Mouse (Mus musculus): ENCODE data around the gene Tmem91.

Tmem91 gene

DNA sequence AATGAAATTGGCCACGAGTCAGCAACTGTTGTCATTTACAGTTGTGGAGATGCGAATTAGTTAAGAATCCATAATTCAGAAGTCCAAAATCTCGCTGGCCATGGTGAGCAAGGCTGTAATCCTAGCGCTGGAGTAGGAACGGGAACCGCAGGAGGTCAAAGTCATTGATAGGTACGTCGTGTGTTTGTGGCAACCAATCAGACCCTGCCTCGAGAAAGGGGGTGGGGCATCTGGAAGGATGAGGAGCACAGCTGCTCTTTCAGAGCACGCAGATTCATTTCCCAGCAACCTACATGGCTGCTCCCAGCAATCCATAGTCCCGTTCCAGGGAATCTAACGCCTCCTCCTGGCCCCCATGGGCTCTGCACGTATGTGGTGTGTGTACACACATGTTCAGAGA lies 24.9 kb upstream of the Tmem91 start:
- no peak for DNase-seq (ENCODE audit: low read depth, low spot score)

DNA sequence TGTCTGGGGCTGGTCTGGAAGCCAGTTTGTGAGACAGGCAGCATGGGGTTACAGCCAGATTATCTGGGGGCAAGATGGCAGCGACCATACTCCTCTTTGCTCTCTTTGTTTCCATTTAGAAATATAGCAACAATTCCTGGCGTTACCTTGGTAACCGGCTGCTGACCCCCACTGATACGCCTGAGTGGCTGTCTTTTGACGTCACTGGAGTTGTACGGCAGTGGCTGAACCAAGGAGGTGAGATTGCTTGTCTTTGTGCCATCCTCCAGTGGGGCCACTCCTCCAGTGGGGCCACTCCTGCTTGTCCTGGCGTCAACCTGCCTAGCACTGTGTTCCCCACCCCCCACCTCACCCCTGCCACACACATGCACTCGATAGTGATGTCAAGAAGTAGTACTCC lies 19.1 kb upstream of the Tmem91 start:
- DNase-seq (ENCODE audit: low read depth, low spot score) = no peak

DNA sequence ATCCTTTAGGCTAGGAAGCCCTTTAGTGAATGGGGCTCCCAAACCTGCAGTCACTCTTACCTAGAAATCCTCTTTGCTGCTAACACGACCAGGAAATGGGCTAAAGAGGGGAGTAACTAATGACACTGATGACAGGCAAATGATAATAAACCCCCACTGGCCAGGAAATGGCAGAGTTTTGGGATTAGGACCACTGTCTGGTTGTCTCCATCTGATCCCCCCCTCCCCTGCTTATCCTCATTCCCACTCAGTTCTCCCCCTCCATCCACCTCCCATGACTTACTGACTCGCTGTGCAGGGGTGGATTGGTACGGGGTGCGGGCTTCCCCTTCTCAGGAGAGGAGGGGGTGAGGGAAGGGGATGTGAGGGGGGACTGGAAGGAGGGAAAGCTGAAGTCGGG lies 15.1 kb upstream of the Tmem91 start:
- no peak for DNase-seq (ENCODE audit: low read depth, low spot score)

DNA sequence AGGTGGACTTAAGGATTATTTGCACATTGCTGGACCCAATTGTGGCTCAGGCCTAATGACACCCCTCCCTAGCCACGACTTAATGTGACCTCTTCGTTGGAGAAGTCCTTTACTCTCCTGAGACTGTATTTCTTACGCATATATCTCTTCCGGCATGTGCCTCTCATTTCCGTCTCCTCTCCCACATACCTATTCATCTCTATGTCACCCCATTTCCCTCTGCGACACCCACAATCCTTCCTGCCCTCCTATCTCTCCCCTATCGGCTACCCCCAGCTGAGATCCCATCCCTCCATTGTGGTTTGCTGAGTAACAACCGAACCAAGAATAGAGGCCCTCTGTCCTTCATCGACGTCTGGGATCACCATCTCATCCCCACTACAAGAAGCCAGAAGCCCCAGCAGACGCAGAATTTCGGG lies 14.6 kb upstream of the Tmem91 start:
- no peak for DNase-seq (ENCODE audit: low read depth, low spot score)

DNA sequence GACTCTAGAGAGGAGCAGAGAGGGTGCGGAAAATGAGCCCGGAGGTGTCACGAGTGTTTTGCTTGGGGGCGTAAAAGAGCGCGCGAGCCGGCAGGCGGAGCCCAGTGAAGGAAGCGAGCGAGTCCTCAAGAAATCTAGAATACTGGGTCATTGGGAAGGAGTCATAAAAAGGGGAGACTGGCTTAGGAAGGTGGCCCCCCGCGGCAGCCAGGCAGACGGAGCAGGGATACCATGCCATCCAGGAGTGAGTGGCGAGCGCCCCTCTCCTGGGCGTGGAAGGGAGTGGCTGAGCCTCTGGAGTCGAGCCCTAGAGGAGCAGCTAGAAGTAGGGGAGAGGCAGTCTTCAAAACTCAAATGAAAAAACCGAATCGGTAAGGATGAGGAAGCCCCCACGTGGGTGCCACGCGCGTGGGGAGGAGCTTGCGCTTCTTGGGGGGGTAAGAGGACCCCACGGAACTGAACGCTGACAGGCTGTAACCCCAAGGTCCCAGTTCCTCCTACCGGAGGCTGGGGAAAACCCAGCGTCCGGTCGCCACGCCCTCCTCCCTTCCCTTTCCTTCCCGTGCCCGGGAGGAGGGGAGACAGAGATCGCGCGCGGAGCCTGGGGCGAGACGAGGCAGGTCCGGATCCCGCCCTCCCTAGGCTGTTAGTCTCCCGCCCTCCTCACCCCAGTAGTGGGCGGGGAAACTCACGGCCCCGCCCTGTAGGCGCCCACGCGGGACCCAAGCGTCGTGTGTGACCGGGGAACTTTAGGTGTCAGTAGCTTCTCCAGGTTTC lies 14.0 kb upstream of the Tmem91 start:
- DNase-seq (ENCODE audit: low read depth, low spot score) = peak; percentile 70

DNA sequence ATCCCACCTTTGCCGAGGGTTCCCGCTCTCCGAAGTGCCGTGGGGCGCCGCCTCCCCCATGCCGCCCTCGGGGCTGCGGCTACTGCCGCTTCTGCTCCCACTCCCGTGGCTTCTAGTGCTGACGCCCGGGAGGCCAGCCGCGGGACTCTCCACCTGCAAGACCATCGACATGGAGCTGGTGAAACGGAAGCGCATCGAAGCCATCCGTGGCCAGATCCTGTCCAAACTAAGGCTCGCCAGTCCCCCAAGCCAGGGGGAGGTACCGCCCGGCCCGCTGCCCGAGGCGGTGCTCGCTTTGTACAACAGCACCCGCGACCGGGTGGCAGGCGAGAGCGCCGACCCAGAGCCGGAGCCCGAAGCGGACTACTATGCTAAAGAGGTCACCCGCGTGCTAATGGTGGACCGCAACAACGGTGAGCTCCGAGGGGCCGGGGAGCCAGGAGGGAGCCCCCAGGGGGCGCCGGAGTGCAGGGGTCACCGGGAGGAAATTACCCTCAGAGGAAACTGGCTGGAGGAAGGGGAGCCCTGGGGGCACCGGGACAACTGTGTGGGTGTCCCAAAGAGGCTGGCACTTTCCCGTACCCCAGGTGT lies 12.9 kb upstream of the Tmem91 start:
- DNase-seq (ENCODE audit: low read depth, low spot score) = peak; percentile 30

DNA sequence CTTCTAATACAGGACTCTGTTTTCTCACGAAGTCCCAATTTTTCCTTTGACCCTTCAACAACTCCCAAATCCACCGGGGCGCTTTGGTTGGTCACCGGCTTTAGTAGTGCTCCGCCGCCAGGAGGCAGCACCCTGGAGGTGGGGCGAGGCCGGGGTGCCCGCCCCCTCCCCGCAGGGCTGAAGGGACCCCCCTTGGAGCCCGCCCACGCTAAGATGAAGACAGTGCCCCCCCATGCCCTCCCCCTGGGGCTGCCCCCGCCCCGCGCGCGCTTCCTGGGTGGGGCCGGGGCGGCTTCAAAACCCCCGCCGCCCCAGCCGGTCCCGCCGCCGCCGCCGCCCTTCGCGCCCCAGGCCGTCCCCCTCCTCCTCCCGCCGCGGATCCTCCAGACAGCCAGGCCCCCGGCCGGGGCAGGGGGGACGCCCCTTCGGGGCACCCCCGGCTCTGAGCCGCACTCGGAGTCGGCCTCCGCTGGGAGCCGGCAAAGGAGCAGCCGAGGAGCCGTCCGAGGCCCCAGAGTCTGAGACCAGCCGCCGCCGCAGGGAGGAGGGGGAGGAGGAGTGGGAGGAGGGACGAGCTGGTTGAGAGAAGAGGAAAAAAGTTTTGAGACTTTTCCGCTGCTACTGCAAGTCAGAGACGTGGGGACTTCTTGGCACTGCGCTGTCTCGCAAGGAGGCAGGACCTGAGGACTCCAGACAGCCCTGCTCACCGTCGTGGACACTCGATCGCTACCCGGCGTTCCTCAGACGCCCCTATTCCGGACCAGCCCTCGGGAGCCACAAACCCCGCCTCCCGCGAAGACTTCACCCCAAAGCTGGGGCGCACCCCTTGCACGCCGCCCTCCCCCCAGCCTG lies 11.9 kb upstream of the Tmem91 start, which contains the start of gene Tgfb1:
Gene Tgfb1, plus strand, starts transcription at position 323 of the 852 bp plus-strand sequence.
- DNase-seq (ENCODE audit: low read depth, low spot score) = peak; percentile 57

DNA sequence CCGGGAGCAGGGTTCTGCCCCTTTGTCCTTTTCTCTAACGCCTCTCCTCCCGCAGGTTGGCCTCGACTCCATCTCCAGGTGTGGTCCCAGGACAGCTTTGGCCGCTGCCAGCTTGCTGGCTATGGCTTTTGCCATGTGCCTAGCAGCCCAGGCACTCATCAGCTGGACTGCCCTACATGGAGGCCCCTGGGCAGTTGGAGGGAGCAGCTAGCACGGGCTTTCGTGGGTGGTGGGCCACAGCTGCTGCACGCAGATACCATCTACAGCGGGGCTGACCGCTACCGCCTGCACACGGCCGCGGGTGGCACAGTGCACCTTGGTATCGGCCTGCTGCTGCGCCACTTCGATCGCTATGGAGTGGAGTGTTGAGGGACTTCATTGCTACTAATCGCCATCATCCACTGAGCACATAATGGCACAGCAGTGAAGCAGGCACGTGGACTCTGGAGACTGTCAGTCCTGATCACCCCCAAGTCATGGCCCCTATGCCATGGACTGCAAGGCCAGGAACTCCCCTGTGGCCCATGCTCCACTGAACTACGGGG lies 11.0 kb upstream of the Tmem91 start:
- no peak for DNase-seq (ENCODE audit: low read depth, low spot score)

DNA sequence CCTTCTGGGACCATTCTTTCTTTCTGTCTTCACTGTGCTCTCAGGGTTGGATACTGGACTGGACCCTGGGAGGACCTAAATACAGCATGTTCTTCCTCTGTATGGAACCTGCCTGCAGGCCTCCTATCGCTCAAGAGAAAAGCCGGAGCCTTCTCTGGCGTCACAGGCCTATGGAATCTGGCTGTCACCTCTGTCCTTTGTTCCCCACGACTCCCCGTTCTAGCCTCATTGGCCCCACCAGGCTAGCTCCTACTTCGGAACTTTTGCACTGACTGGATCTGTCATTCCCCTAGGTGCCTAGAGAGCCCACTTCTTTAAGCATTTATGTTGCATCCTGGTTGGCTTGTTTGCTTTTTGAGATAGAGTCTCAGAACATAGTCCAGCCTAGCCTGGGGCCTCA lies 9.7 kb upstream of the Tmem91 start:
- DNase-seq (ENCODE audit: low read depth, low spot score) = no peak

DNA sequence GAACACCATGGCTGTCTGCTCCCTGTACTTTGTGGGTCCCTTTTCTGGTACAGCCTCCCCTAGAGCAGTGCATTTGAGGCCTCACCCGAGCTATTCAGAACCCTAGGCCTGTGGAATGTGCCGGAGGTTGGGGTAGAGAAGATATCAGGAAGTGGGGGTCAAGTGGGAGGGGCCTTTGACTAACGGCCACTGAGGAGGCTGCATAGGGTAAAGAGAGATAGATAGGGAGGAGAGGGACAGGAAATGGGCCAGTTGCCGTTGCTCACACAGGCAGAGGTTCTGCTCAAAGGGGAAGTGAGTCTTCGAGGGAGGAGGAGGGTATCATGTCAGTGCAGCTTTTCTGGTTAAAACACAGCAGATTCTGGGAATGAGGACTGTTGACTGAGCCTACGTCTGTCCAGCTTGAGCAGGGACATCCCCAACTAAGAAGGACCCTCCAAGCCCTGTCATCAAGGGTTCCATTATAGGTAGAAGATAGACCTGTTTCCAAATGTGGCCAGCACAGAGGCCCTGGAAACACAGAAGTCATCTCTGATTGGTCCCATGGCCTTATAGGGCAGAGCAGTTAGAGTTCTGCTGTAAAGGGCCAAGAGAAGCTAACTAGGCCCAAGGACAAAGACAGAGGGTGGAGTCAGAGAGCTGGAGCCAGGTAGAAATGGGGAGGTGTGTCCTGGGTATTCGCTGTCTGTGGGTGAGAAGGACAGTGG lies 8.7 kb upstream of the Tmem91 start:
- DNase-seq (ENCODE audit: low read depth, low spot score) = no peak

DNA sequence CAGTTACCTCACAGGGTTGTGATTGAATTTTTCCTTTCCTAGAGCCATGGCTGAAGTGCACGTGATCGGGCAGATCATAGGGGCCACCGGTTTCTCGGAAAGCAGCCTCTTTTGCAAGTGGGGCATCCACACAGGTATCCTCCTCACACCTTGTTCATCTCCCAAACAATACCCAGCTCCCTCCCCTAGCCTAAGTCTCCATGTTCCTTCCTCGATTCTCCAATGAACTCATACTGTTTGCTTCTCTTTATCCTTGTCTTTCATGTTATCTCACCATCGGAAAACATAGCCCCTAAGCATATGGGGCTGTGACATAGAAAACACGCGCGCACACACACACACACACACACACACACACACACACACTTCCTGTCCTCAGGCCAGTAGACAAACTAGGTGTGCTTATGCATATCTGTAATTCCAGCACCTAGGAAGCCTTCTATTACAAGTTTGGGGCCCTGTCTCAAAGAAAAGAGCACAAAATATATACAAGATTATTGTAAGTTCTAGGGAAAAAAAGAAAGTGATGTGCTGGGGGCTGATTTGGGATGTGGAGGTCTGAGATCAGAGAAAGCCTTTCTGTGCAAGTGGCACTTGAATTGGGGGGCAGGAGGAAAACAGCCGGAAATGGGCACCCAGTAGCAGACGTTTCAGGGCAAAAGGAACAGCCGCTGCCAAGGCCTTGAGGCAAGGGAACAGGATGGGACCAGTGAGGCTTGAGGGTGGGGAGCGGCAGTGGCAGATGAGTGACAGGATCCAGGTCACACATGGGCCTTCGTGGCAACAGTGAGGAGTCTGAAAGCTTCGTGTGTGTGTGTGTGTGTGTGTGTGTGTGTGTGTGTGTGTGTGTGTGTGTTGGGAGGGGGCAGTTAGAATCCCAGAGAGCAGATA lies 6.6 kb upstream of the Tmem91 start:
- no peak for DNase-seq (ENCODE audit: low read depth, low spot score)

DNA sequence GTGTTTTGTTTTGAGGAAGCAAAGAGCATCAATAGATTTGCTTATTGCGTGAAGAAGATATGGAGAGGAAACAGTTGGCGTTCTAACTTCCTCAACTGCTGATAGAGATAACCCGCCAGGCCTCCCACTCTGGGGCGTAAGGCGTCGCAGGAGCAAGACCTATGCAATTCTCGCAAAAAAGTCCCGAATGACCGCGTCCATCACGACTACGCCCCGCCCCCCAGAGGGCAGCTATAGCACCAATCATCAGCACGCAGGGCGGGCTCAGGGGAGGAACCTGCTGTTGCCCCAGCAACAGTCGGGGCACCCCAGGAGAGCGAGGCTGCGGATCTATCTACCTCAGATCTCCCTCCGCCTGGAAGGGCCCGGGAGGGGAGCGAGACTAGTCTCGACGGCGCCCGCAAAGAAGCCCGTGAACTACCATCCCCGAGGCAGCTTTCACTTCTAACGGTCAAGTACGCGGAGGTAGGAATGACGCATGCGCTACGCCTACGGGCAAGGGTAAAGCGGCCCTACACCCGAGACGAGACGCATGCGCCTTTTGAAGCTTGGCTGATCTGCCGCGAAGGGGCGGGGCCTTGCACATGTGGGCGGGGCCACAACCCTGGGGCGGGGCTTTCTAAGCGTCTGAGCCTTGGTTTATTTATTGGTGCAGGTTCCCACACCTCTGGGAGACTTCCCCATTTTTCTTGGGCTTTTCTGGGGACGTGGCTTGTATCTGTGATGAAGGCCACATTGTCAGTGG lies 5.7 kb upstream of the Tmem91 start, which contains the start of gene B9d2:
Gene B9d2, plus strand, starts transcription at position 267 of the 745 bp plus-strand sequence.
- DNase-seq (ENCODE audit: low read depth, low spot score) = peak; percentile 96

DNA sequence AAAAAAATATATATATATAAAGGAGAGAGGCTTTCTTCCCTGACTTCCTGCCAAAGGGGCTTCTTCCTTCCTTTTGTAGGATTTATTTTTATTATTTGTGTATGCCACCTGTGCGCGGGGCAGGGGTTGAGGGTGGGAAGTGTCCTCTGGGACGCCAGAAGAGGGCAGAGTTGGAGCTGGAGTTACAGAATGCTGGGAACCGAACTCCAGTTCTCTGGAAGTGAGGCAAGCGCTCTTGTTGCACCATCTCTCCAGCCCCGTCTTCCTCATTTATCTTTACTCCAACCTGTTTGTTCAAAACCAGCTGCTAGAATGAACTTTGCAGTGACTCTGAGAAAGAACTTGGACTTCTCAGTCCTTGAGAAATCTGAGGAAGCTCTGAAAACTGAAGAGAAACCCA lies 5.0 kb upstream of the Tmem91 start:
- DNase-seq (ENCODE audit: low read depth, low spot score) = peak; percentile 58

DNA sequence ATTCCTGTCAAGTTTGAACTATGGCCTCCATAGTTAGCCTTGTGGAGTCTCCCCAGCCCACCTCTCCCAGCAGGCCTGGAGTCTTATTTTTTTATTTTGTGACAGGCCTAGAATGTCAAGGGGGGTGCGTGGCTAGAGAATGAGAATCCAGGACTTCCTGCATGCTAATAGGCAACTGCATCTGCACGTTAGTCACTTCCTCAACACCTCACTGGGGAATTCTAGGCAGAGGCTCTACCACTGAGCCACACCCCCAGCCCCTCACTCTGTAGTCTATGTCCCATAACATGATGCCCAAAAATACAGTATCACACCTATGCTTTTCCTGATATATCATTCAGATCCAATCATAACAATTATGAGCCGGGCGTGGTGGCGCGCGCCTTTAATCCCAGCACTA lies 2.0 kb upstream of the Tmem91 start:
- DNase-seq (ENCODE audit: low read depth, low spot score) = no peak

DNA sequence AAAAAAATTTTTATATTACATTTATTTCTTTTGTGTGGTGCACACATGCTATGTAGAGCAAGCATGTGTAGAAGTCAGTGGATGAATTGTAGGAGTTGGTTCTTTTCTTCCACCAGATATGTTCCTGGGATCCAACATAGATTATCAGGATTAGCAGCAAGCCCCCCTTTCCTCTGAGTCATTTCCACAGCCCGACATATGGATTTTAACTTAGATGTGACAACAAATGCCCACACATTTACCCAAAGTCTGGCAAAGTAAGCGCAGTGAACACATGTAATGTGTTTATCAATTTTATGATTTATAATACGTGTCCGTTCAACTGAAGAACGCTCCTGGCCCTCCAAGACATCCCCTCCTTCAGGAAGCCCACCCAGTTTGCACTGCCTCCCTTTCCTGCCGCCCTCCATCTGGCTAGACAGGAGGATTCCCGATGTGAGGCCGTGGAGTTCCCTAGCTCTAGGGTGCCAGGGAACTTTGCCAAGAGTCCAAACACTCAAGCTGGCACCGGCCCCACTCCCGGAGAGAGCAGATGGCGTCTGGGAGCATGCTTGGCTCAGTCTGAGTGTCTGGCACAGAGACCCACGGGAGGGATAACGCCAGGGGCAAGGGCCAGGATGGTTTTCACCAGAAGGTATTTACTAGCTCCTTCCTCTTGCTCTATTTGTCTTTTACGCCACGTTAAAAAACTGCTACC lies 1.3 kb upstream of the Tmem91 start:
- peak; percentile 25 for DNase-seq (ENCODE audit: low read depth, low spot score)

DNA sequence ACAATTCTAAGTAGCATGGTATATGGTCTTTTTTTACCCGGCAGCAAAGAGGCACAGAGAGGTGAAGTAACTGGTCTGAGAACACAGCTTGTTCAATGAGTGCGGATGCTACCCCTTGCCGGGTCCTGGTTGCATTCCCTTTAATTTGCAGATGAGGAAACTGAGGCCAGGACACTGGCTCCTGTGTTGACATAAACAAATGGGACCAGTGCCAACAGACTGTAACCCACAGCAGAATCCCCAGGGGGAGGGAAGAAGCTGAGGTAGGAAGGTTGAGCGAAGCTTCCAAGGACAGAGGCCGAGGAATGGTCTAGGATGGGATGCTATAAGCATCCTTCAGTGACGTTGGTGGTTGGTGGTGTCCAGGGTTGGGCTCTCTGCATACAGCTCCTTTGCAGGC lies 439 bp upstream of the Tmem91 start:
- DNase-seq (ENCODE audit: low read depth, low spot score) = no peak

DNA sequence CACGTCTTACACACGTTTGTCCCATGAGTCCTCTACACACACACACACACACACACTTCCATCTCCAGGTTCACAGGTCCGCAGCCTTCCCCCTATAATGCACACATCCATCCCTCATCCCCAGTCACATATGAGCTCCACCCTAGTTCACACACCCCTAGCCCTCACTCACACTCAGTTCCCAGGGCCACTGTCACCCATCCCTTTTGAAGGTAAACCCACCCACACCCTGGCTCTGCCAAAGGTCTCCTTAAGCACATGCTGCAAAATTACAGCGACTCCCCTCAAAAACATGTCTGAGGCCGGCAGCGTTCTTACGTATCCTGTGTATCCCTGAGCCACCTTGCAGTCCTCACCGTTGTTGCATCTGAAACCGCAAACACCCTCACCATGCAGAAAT lies 669 bp downstream of the Tmem91 start:
- DNase-seq (ENCODE audit: low read depth, low spot score) = no peak

DNA sequence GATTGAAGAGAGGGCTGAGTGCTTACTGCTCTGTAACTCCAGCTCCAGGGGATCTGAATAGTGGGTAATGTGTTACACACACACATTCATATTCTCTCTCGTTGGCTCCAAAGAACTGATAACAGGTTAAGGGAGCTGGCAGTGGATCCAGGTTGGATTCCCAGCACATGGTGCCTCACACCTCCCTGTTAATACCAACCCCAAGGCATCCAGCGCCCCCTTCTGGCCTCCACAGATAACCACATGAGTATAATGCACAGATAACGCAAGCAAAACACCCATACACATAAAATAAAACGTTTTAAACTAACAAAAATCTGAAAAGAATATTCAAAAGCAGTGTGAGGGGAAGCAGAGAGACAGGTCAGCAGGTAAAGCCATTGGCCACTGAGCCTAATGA lies 2.5 kb downstream of the Tmem91 start:
- no peak for DNase-seq (ENCODE audit: low read depth, low spot score)

DNA sequence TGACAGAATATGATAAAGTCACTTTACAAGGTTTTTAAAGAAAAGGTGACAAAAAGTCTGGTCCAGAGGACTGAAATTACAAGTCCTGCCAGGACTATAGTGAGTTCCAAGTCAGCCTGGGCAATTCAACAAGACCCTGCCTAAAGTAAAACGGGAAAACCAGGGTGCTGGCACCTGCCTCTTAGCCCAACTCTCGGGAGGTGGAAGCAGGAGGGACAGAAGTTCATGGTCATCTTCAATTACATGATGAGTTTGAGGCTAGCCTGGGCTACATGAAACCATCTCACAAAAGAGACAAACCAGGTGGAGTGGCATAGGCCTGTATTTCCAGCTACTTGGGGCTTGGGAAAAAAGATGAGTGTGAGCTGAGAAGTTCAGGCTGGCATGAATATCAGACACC lies 3.3 kb downstream of the Tmem91 start:
- no peak for DNase-seq (ENCODE audit: low read depth, low spot score)

All from 3T3-L1 (cell line).